Mouse (Mus musculus) induced T-regulatory cell, adult 2 months (primary cell): ENCODE results near the gene 1700016D06Rik.
A peak's percentile ranks its signal among the peaks of the same experiment; 100 is the strongest.

Experiments used
- DNase-seq: peaks from one replicate; pipeline ENCODE4 v3.0.0-alpha.2; 2012; ENCODE audit warnings: low read depth

Gene 1700016D06Rik

DNA sequence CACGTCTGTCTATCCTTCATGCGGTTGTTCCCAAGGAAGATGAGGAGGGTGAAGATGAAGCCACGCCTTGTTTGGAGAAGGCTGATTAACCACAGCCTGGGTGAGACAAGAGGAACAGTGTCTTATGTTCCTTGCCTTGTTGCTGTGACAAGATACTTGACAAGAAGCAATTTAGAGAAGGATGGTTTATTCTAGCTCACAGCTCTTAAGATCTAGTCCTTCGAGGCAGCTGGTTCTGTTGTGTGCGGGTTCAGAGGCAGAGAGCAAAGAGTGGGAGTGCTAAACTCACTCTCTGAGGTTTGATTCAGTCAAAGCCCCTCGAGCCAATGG, at the start of gene 1700016D06Rik:
Gene 1700016D06Rik (minus strand): TSS at position 31 of the 330 bp plus-strand sequence.
- DNase-seq: no peak

DNA sequence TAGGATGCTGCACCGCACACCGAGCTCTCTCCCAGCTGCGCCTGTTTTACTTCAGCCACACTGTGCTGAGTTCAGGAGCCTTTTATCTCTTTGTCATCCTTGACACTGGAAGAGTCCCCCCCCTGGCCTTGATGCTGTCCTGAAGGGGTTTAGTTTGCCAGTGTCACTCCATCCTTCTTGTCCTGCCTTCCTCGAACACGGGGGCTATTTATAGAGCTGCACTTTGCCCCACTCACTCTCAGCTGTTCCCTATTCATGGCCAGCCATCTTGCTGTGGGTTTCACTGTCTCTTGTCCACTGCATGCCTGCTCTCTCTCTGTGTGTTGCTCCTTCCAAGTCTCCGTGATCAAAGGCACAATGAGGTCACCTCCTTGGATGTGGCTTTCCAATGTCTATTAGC, 48.6 kb upstream of the 1700016D06Rik start:
- no peak for DNase-seq

DNA sequence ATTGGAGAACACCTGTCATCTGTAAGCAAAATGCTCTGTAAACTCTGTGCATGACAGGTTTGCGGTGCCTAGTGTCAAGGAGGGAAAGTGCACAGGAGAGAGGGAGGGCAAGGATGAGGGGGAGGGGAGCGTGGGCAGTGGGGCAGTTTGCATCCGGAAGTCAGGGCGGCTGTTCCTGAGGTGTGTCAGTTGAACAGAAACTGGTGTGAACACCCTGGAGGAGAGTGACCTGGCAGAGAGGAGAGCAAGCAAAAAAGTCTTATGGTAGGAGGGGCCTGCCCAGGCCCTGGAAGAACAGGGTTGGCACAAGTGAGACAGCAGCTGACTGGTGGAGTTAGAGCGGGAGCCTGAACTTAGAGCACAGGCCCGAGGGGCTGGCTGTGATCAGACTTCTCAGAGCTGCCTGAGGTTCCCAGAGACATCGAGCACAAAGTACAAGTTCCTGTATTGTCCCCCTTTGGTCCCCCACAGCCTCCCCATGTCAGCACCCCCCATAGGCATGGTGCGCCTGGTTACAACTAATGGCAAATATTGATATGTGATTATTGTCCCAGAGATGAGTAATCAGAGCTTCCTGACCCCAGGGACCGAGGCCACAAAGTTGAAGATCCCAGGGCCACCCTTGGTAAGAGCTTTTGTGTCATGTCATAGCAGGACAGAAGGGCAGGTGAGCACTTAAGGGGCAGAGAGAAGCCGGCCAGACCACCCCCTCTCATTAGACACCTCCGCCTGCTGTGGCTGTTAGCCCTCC, 46.2 kb upstream of the 1700016D06Rik start:
- DNase-seq: no peak

DNA sequence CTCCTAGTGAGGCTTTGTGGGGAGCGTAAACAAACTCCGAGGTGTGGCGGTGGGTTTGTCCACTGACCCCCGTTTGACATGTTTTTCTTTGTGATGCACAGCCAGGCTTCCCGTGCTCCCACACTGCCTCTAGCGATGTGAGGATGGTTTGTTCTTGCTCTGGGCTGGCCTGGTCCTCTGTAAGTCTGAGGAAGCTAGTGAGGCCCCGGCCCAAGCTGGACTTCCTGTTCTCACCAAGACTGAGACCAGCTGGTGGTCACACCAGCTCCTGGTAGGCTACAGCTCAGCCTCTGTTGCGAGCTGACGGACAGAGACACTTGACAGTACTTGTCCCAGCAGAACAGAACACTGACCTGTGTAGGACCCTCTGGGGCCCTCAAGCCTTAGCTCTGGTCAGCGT, 42.7 kb upstream of the 1700016D06Rik start:
- DNase-seq: no peak

DNA sequence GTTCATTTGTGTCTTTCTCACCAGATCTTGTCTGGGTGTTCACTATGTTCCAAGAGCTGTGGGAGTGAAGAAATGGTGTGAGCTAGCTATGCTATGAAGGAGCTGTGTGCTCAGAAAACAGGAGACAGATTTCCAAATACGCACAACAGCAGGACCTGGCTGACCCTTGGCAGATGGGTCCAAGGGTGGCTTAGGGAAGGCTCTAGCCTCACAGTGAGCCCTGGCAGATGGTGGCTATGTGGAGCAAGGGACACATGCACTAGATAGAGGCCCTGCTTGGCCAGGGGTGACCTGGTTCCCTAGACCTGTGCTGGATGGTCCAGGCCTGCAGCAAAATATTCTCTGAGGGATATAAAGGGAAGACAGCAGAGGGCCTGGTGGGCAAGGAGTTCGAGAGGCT, 40.0 kb upstream of the 1700016D06Rik start:
- DNase-seq: no peak

DNA sequence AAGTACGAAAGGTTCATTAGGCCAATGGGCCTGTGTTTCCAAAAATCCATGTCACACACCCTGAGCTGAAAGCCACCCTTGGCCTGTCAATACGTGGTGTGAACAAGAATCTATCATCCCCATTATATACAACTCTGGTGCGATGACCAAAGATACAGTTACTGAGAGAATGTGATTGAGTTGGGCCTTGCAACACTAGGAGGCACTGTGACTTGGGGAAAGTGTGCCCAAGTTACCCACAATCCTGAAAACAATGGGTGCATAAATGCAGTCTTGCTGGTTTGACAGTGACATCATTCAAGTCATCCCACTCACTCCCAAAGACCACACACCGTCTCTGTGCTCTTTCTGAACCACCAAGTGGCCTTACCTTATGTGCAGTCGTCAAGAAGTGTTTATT, 38.2 kb upstream of the 1700016D06Rik start:
- no peak for DNase-seq

DNA sequence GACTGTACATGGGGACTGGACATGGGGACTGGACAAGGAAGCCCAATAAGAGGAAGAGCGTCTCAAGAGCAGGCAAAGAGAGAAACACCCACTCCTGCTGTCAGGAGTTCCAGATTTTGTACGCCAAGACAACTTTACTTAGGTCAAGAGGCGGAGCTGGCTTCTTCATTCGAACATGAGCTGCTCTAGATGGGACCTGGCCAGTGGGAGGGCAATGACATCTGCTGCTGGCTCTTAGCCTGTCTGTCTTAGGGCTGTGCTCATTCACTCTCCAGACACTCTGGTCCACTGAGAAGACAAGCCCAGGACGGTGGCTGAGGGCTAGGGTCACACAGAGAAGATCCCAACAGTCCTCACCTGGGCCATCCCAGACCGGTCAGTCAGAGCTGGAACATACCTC, 36.2 kb upstream of the 1700016D06Rik start:
- no peak for DNase-seq

DNA sequence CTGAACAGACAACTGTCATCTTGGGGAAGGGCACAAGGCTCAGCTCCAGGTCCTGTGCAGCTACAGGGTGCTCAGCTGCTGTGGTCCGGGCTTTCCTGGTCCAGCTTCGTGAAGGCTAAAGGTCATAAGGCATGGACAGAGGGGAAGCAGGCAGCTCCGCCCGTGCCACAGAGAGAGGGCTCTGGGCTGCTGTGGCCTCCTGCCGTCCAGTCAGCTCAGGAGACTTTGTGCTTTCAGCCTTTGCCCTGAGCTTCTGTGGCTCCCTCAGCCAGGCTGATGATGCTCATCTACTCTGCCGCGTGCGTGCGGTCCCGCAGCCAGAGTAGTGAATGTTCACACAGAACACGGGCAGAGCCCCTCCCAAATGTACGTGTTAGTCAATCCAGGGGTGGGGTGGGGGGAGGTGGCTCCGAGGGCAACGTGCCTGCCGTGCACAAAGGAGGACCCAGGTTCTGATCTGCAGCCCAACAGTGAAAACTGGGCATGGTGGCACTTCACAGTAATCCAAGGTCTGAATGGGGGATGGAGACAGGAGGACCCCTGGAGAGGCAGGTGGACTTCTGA, 34.9 kb upstream of the 1700016D06Rik start:
- DNase-seq: no peak

DNA sequence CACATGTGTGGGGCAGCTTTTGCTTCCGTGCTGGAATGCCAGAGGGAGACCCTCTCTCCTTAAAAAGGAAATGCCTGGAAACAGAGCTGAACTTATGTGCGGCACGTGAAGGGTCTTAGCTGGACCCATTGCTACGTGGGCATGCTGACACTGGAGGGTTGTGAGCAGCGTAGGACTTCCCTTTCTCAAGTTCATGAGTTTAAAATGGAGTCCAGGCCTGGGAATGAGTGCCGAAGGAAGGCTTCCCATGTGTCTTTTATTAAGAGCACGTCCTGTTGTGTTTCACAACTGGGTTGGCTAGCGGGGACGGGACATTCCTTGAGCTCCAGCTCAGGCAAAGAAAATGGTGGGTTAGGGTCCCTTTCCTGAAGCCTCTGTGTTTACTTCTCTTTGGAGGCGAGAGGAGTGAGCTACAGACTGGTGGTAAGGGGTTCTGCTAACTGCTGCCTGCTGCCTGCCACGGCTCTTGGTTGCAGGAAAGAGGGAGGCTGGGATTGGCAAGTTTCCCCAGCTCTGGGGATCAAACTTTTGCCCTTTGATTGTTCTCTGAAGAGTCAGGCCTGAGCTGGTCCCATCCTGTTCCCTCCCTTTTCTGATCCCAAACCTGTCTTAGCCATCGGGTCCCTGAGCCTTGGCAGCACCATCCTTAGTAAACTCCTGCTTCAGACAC, 29.5 kb upstream of the 1700016D06Rik start:
- no peak for DNase-seq

DNA sequence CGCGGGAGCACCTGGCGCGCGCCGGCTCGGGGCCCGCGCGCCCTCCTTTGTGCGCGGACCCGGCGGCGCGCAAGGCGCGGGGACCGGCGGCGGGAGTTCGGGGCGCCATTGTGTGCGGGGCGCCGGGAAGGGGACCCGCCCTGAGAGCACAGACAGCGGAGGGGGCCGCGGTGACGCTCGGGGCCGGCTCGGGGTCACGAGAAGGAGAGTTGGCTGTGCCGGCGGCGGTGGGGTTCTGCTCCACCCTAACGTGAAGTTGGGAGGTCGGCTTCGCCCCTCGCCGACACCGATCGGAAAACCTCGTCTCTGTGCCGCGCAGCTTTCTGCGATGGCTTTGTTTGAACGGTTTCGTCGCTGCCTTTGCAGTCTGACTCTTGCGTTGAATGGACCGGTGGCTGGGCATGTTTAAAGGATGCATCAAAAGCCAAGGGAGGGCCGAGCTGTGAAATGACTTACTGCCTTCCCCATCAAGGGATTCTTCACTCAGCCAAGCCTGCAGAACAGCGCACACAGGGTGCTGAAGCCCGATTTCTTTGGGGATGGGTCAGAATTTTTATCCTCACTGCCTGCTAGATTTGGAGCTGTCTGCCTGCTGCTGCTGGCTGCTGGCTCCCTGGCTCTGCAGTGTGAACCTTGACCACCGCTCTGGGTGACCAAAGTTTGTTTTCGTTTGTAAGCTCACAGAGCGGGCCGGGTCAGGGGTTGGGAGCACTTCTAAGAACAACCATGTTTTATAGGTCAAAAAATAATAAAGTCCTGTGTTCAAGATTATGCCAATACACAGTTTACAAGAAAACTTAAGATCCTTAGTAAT, 27.8 kb upstream of the 1700016D06Rik start:
- no peak for DNase-seq

DNA sequence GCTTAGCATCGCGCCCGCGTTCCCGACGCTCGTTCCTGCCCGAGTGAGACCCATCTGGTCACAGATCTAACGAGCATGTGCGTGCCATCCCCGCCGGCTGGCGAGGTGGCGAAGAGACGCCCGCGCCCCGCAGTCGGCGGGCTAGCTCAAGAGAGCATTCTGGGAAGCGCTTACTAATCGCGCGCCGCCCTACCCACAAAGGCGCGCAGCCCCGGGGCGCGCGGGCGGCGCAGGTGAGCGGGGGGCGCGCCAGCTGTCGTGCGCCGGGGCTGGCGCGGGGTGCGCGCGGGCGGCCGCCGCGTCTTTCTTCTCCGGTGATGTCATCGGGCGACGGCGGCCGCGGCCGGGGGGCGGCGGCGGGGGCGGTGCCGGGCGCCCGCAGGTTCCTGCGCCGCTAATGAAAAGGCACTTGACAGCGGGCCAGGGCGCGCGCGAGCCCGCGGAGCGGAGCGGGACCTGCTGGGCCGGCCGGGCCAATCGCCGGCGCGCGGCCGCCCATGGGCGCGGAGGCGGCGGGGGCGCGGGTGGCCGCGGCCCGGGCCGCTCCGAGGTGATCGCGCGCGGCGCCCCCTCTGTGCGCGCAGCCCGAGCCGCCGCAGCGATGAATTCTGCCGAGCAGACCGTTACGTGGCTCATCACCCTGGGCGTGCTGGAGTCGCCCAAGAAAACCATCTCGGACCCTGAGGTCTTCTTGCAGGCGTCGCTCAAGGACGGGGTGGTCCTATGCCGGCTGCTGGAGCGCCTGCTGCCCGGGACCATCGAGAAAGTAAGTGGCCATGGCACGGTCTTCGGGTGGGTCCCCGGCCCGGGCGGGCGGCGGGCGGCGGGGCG, 27.0 kb upstream of the 1700016D06Rik start, which contains the start of gene Arhgef7:
Gene Arhgef7 (plus strand): TSS at position 71 of the 831 bp plus-strand sequence.
- DNase-seq: no peak

DNA sequence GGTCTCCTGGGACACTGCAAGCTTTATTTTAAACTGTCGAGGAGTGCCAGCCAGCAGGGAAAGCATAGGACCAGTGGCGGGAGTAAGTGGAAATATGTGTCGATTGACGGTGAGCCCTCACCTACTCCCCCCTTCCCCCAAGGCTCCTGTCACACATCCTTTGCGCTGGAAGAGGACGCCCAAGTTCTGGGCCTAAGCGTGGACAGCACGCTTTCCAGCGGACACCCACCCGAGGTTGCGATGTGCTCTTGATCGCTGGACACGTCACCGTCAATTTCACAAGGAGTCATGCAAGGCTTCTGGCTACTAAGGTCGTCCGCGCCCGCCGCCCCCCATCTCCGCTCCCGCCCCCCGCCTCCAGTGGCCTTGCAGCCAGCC, 26.4 kb upstream of the 1700016D06Rik start:
- no peak for DNase-seq

DNA sequence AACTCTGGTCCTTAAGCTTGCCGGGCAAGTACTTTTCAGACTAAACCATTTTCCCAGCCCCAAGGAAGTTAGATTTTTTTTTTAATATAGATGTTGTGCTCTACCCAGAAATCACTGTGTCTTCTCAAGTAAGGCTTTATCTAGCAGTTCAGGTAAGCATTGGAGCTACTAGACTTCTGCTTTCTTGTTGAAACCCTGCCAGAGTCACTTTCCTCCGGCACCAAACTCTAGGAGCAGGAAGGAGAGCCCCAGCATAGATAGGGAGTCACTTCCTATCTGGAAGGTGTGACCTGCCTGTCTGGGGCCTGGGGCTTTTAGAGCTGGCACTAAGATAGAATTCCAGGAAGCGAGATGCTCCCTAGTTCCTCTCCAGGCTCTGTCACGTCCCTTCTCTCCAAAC, 16.3 kb upstream of the 1700016D06Rik start:
- no peak for DNase-seq

DNA sequence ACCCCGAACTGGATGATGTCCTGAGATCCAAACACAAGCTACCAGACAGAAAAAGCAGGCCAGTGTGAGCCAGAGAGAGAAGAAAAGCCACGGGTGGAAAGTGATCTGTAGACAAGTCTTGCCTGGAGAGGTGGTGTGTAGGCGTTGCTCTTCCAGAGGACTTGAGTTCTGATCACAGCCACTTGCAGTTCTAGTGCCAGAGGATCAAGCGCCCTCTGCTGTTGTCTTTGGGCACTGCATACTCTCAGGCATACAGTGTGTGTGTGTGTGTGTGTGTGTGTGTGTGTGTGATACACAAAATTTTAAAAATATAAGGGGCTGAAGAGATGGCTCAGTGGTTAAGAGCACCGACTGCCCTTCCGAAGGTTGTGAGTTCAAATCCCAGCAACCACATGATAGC, 11.4 kb upstream of the 1700016D06Rik start:
- DNase-seq: peak; percentile 49

DNA sequence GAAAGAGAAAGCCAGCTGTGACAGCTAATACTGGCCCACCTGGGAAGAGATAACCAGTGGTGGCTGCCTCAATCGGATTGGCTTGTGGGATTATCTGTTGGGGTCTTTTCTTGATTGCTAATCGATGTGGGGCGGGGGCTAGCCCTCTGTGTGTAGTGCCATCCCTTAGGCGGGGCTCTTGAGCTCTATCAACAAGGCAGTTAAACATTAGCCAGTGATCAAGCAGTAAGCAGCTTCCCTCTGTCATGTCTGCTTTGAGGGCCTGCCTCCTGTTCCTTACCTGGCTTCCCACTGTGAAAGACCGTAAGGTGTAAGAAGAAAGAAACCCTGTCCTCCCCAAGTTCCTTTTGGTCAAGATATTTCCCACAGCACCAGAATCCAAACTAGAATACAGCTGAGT, 9.6 kb upstream of the 1700016D06Rik start:
- no peak for DNase-seq

DNA sequence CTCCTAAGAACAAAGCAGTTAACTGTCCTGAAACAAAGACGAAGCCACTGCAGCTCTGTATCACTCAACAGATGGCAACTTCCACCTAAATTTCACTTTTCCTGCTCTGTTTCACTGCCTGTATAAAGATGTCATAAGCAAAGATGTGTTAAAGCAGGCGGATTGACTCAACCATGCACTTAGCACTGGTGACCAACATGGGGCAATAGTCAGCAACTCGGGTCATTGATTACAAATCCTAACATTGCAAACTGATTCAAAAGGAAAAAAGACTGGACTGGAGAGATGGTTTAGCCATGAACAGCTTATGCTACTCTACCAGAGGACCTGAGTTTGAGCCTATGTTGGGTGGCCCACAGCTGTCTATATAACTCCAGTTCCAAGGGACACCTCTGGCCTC, 8.7 kb upstream of the 1700016D06Rik start:
- DNase-seq: no peak

DNA sequence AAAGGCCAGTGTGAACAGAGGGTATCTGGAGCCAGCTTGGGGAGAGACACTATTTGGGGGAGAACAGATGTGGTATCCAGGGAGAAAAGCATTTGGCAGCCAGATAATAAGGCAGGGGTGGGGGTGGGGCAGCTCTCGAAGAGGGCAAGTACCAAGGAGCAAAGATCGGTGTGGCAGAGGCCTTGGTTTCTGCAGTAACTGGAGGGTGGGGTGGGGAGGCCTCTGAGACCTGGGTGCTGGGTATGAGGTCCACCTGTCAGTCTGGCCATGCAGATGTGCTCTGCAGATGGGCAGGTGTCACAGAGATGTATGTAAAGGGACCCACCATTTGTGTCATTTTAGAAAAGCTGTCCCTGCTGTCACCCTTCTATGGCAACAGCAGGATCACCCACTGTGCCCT, 8.0 kb upstream of the 1700016D06Rik start:
- DNase-seq: no peak

DNA sequence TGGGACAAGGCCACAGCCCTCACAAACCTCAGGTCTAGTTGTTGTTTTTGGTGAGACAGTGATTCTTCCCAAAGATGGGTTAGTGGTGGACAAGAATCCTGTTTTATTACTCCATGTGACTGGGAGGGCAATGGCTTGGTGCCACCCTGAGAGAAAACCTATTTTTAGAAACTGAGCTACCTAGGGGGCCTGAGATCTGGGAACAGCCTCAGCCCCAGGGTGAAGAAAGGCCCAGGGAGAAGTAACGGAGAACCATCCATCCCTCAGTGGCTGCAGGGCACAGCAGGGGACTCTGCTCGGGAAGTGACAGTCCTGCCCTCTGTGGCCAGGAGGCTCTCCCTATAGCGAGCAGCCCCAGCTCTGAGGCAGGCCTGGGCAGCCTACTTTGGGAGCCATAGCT, 6.8 kb upstream of the 1700016D06Rik start:
- no peak for DNase-seq

DNA sequence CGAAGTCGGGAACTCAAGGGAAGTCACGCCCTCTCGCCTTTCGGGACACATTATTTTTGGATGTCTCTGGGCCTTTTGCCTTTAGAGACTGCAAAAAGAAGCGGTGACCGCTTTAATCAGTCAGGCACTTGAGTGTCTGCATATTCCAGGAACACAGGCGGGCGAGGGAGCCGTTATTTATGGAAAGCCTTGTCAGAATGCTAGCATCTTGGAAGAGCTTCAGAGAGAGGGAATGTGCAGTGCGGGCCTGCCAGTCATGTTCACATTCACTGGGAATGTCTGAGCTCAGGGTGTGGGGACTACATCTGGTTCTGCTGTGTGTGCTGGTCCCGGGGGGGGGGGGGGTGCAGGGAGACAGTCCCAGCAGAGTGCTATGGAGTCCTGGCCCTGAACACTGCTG, 5.0 kb upstream of the 1700016D06Rik start:
- DNase-seq: no peak

DNA sequence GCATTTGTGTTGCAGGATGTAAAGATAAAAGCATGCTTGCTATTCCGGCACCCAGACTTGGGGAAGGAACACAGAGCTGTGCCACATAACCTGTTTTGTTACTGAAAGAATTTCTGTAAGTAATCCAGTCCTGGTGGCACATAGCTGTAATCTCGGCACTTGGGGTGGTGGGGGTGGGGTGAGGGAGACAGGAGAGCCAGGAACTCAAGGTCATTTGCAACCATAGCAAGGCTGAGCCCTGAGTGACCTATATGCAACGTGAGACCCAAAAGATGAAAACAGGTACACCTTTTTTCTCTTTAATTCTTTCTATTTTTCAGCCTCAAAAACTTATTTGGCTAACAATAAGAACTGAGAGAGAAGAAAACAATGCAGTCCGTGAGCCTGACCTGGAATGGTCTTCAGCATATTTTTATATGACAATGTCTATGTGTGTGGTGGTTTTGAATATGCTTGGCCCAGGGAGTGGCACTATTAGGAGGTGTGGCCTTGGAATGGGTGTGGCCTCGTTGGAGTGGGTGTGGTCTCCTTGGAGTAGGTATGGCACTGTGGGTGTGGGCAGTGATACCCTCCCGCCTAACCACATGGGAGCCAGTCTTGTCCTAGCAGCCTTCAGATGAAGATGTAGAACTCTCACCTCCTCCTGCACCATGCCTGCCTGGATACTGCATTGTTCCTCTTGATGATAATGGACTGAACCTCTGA, 4.0 kb upstream of the 1700016D06Rik start:
- no peak for DNase-seq

DNA sequence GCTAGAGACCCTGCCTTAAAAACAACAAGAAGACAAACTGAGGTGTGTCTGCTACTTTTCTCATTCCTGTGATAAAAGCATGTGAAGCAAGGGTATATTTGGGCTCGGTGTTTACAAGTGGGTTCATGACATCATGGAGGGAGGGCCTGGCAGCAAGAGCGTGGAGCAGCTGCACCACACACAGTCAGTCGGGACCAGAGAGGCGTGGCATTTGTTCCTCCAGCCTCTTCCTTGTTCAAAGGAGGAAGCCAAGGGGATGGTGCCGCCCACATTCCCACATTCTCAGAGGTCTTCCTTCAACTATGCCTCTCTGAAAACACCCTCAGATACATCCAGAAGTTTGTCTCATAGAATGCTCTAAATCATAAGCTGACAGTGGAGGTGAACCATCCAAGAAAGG, 2.9 kb upstream of the 1700016D06Rik start:
- DNase-seq: no peak
